9 mouse cellular contexts compared by ENCODE assay signal in the genomic region with DNA sequence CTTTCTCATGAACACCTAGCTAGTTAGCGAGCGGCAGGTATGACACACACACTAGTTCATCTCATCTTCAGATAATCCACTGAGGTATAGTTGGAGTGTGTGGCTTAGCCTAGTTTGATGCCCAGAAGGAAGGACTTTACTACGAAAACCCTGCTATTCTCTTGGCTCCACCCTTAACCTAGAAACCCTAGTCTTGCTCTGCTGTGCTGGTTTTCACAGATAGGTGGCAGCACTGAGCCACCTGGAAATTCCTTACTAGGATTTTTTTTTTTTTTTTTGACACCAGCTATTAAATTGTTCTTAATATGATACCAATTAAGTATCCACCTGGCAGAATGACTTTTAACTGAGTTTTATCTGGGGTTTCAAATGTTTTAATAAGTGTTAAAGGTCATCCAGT.
DNase-seq lines count a peak whose midpoint lies in the region; ATAC-seq and TF ChIP-seq lines count a peak whose summit lies in the region.
"Had no signal": no experiment of that assay in that cellular context is flagged by ENCODE, and none has a peak within 500 bp of the region (broad histone marks: within the 10 kb centered on the region; RNA-seq: fewer than 3 reads in every experiment).

No protein-coding gene starts in this region.

- no peaks in the 10 kb centered on the region for H3K4me1 ChIP-seq in kidney, embryonic 15.5 days
- H3K4me1 ChIP-seq in hindbrain, postnatal 0 days (ENCODE audit: insufficient read depth, low read length) = peaks cover 16% of the 10 kb centered on the region; the same call in 1 of the 2 replicates
- H3K4me1 ChIP-seq: liver, embryonic 15.5 days had no signal

- WGBS in kidney, embryonic 15.5 days = 74% methylated on average over 3 of the region's 3 CpGs
- WGBS in hindbrain, postnatal 0 days = 77% methylated on average over 3 of the region's 3 CpGs

- no peaks in the 10 kb centered on the region for H3K27me3 ChIP-seq in kidney, embryonic 15.5 days
- no peaks in the 10 kb centered on the region for H3K27me3 ChIP-seq in hindbrain, postnatal 0 days (ENCODE audit: insufficient read depth, low read length)
- H3K27me3 ChIP-seq: liver, embryonic 15.5 days had no signal

- H3K36me3 ChIP-seq in kidney, embryonic 15.5 days = no peaks in the 10 kb centered on the region
- H3K36me3 ChIP-seq in hindbrain, postnatal 0 days (ENCODE audit: insufficient read depth, low read length) = no peaks in the 10 kb centered on the region
- H3K36me3 ChIP-seq: liver, embryonic 15.5 days had no signal

- no peak overlapping the region for H3K4me3 ChIP-seq in kidney, embryonic 15.5 days (replicated peaks)
- no peak overlapping the region for H3K4me3 ChIP-seq in hindbrain, postnatal 0 days (ENCODE audit: low read length)
- H3K4me3 ChIP-seq: liver, embryonic 15.5 days had no signal

- H3K27ac ChIP-seq in kidney, embryonic 15.5 days = no peak overlapping the region
- H3K27ac ChIP-seq in hindbrain, postnatal 0 days = no peak overlapping the region
- H3K27ac ChIP-seq: liver, embryonic 15.5 days had no signal

- no peak for ATAC-seq in kidney, embryonic 15.5 days (replicated peaks; ENCODE audit: low FRiP score)
- ATAC-seq in hindbrain, postnatal 0 days = no peak
- peak; percentile 60 for ATAC-seq in megakaryocyte progenitor cell, adult 5-6 weeks (replicated peaks; ENCODE audit: poor library complexity)
- ATAC-seq in activated CD4-positive, CD25-positive, alpha-beta regulatory T cell, adult 4 months = no peak

- no peaks in the 10 kb centered on the region for H3K9me3 ChIP-seq in kidney, embryonic 15.5 days (replicated peaks)
- H3K9me3 ChIP-seq in hindbrain, postnatal 0 days (ENCODE audit: low read length) = no peaks in the 10 kb centered on the region
- H3K9me3 ChIP-seq: liver, embryonic 15.5 days had no signal

- H3K4me2 ChIP-seq in kidney, embryonic 15.5 days = no peak overlapping the region
- H3K4me2 ChIP-seq in hindbrain, postnatal 0 days (ENCODE audit: low read depth, low read length) = no peak overlapping the region
- H3K4me2 ChIP-seq: liver, embryonic 15.5 days had no signal

- H3K9ac ChIP-seq in kidney, embryonic 15.5 days = no peak overlapping the region
- H3K9ac ChIP-seq in hindbrain, postnatal 0 days (replicated peaks; ENCODE audit: low read length) = no peak overlapping the region
- H3K9ac ChIP-seq: liver, embryonic 15.5 days had no signal

- TF ChIP-seq CTCF in hindbrain, postnatal 0 days (IDR thresholded peaks at IDR 0.05; ENCODE audit: low read depth) = peak; percentile 80

- peak; percentile 32 for DNase-seq in kidney, adult 11 months
- DNase-seq in B cell, adult 2 months = peak; percentile 45 to 50
- peak; percentile 18 for DNase-seq in MEL-GATA-1-ER (ENCODE audit: extremely low read depth, low read depth)
- peak; percentile 72 for DNase-seq in cerebellum, adult 9-11 months
- DNase-seq in hindbrain, postnatal 0 days (ENCODE audit: low spot score) = peak; percentile 68

Comparison
In these comparisons a context has a peak if more than half of its experiments do, and no peak if none do; other contexts are left out.
1. DNase-seq: peak in every context shown above with its lines; median percentile 72 in cerebellum, adult 9-11 months; 68 in hindbrain, postnatal 0 days; 48 in B cell, adult 2 months; 32 in kidney, adult 11 months; 18 in MEL-GATA-1-ER.